Mouse (Mus musculus): ENCODE measurements at regions not wholly inside any gene's neighbourhood (a gene's known extent, or its start where the extent isn't known, plus 50 kb on each side); places are given as distances from the start of the nearest gene placed in this dataset.

DNA sequence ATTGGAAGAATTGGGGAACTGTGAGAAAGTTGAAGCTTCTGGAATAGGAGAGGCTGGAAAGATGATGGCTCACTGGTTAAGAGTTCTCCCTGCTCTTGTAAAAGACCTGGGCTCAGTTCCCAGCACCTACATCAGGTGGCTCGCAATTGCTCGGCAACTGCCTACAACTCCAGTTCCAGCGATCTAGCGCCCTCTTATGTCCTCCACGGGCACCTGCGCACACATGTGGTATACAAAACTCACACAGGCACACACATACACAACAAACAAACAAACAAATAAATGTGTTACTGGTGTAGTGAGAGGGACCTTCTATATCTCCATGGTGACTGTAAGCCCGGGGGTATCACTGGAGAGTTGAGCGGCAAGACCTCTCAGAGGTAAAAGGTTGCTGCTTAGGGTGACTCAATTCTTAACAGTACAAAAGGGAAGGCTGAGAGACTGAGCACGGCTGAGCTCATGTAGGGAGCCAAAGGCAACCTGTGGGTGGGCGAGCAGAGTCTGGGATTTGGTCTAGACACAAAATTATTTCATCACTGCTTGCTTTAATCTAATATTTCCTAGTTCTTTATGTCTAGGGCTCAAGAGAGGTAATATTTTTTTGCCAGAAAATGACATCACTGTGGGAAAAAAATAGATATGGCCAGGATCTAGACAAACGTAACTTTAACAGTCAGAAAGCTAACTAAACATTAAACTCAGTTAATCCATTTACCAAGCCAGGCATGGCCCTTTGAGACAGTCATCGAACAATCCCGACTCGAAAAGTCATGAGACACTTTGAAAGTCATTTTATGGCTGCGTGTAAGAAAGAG is 104.2 kb upstream of the Syt6 start:
- TF ChIP-seq CTCF (IDR thresholded peaks at IDR 0.05; ENCODE audit: borderline replicate concordance, insufficient read depth, low read depth, low read length) (no peak), POLR2A (IDR thresholded peaks at IDR 0.05; ENCODE audit: borderline replicate concordance, insufficient read depth, low read length) (no peak)
